Mouse (Mus musculus) retina, postnatal 1 day (tissue): Measurements from ENCODE around the gene Cpvl.

Experiments used
- DNase-seq: peaks from one replicate; pipeline ENCODE4 v3.0.0-alpha.2; 2012

Gene Cpvl

DNA sequence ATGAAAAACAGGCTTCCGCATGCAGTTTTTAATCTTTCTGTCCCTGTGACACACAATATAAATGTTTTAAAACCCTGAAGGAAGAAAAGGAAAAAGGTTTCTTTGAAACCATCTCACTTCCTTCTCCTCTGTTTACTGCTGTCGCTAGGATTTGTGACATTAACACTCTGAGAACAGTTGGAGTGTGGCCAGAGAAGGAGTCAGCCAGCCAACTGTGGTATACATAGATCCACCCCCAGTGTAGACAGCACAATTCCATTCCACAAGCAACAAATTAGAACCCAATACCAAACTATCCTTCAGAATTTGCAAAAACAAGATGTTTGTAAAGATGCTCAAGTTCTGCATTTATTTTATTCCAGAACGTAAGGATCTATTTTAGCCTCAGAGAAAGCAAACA is 6.7 kb downstream of the Cpvl start:
- DNase-seq = peak; percentile 64

DNA sequence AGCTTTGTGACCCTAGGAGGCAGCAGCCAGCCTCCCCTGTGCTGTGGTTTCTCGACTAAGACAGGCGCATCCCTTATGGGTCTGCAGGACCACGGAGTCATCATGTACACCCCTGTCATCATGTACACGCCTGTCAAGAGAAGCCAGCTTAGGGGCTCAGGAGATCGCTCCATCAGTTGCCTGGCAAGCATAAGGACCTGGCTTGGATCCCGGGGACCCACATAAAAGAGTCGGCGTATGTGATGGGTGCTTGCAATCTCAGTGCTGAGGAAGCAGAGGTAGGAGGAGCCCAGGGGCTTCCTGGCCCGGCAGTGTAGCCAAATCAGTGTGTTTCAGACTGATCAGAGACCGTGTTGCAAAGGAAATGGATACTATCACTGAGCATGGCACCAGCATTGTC is 9.4 kb downstream of the Cpvl start:
- no peak for DNase-seq

- no peak for DNase-seq
Measured at GRCm38 (mm10) chr6:53968550-53968949, 9.9 kb downstream of the Cpvl start.

GRCm38 (mm10) chr6:53966595-53966994 is 11.9 kb downstream of the Cpvl start:
- no peak for DNase-seq

DNA sequence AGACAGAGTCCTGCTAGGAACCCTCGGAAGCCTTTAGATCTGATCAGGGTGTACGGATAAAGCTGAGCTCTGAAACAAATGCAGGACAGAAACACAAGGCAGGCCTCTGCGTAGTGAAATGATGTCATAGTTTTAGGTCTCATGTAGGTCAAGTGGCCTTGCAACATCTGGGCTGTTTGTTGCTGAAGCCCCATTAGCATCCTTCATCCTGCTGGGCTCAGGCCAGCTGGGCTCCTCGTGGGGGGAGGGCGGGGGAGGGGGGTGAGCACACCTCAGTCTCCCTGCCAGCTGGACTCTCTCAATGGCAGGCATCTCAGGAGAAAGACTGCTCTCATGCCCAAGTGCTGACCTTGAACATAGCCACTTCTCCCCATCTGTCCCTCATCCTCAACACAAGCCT is 12.6 kb downstream of the Cpvl start:
- peak; percentile 55 for DNase-seq

DNA sequence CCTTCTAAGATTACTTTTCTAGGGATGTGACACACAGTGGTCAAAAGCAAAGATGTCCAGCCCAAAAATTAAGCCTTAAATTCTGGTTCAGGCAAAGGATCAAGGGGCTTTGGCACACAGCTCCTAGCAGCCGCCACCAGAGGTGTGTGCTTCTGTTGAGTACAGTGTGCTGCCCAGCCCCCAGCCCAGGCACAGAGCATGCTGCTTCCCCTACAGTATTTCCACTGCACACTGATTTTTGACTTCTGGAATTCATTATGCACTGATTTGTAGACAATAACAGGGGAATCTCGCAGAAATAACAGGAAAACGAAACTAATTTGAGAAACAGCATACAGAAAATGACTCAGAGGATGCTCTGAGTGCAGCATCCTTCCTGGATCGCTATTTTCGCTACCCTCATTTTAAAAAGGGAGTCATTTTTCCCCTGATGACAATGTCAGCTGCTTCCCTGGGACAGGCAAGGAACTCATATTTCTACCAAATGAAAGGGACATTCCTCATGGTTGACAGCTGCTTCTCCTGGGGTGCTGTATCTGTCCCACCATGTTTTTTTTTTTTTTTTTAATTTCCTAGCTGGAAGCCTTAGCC is 14.5 kb downstream of the Cpvl start:
- DNase-seq = no peak

GRCm38 (mm10) chr6:53962006-53962405 is 16.5 kb downstream of the Cpvl start:
- DNase-seq = no peak

GRCm38 (mm10) chr6:53959826-53960225 is 18.6 kb downstream of the Cpvl start:
- DNase-seq = no peak

DNA sequence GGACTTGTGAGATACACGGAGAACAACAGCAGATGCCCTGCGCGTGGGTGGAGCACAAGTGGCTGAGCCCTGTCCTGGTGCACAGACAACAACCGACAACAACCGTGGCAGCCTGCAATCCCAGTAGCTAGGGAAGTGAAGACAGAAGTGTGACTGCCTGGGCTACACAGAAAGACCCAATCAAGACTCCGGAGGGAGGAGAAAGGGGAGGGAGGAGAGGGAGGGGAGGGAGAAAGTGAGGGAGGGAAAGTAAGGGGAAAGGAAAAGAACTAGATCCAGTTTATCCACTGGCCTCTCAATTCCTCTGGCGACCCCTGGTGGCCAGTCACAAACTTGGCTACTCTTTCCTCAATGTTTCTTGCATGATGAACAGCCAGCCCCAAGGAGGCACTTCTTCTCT is 20.1 kb downstream of the Cpvl start:
- DNase-seq = peak; percentile 92

DNA sequence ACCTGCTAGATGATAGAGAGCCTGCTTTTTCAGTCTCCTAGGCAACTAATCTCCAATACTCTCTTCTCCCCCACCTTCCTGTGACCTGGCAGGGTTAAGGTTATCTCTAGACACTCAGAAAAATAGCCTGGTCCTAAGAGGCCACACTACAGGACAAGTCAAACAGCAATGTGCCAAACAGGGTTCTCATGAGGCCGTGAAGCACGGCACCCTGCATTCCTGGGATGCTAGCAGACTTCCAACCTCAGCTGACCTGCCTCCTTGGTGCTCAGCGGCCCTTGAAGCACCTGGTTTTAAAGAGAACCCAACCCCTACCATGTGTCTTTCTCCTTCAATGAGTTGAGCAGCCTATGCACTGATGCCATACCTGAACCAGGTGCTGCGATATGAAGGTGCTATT is 22.0 kb downstream of the Cpvl start:
- DNase-seq = no peak

DNA sequence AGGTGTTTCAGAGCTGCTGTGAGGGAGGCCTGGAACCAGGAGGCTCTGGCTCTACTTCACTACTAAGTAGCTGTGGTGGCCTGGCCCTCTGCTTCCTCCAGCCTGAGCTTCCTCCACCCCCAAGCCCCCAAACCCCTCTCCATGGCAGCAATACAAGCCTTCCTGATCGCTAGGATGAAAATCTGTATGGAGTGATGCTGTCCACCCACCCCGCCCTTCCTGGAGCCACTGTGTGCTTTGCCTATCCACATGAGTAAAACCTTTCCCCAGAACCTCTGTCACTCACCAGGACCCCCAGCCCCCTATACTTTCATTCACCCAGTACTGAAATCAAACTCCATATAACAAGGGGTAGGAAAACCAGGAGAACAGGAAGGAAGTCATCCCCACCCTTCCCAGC is 22.6 kb downstream of the Cpvl start:
- no peak for DNase-seq

DNA sequence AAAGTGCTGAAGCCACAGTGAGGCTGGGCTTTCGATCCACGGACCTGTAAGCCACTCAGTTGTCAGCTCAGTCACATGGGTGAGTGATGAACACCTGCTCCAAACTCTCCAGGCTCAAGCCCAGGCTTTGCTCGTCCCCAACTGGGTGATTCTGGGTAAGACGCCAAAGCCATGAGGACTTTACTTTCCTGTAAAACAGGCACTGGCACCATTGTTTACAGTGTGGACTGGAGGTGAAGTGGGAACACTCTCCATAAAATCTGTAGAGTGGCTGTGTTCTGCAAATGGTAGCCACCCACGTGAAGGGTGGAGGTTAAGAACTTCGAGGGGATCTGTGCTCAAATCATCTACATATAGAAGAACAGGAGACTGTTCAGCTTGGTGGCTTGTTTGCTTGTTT is 23.2 kb downstream of the Cpvl start:
- DNase-seq = no peak

GRCm38 (mm10) chr6:53954106-53954505 is 24.4 kb downstream of the Cpvl start:
- peak; percentile 62 for DNase-seq

DNA sequence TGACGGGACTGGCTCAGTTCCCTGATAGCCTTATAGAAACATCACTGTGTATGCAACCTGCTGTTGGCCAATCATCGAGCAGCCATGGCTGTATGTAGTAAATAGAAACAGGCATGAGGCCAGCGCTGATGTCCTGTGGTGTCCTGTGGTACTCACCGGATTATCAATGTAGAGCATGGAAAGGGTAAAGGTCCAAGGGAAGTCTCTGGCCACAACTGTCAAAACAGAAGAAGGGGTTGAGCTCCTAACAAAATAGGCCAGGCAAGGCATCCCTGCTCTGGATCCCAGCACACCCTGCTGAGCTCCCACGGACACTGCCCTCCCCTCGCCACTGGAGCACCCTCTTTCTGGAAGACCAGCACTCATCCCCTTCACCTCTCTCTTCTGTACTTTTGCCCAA is 25.1 kb downstream of the Cpvl start:
- DNase-seq = no peak

DNA sequence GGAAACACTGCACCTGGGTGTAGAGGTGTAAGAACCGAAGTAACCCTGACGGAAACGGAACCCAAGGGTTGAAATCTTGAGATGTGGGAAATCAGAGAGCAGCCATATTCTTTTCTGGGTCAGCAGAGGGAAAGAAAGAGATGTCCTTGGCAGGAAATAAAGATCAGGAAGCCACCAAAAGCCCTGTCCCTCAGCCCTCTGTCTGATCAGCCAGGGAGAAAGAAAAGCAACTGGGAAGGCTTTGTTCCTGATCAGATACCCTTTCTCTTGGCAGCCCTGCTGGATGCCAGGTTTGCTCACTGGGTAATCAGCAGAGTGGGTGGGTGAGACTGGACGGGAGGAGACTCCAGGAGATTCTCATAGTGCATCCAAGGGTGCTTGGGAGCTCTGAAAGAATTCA is 27.1 kb downstream of the Cpvl start:
- no peak for DNase-seq

DNA sequence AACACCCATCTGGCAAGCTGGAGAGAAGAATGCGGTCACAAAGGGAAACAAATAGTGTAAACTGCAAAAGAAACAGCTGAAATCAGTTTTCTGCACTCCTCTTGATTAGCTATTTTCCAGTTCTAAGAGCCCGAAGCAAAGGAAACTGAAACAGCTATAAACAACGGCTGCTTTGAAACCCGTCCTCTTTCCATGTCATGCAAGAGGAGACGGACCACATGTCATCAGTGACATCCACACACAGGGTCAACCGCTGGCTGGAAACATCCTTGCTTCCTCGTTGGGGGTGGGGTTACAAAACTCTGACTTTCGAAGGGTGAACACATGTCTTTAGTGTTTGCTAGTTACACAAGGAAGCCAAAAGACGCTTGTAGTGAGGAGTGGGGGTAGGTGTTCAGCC is 27.6 kb downstream of the Cpvl start:
- no peak for DNase-seq

- no peak for DNase-seq
Measured at GRCm38 (mm10) chr6:53948388-53949035, 30.0 kb downstream of the Cpvl start.

DNA sequence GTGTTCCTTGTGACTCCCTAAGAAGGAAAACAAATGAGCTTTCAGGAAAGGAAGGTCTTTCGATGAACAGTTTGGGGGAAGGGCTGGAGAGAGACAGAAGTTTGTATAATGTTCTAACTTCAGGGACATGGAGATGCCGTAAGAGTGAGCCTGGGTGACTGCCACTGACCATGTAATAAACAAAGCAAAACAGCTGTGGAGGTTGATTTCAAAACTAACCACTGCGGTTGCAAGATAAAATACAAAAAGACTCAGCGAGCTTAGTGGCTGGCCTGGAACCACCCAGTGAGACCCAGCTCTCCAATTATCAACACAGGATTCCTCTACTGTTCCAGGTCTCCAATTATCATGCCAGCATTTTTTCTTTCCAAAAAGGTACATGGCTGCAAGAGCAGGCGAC is 33.6 kb downstream of the Cpvl start:
- DNase-seq = no peak

GRCm38 (mm10) chr6:53944417-53944816 is 34.1 kb downstream of the Cpvl start:
- no peak for DNase-seq

DNA sequence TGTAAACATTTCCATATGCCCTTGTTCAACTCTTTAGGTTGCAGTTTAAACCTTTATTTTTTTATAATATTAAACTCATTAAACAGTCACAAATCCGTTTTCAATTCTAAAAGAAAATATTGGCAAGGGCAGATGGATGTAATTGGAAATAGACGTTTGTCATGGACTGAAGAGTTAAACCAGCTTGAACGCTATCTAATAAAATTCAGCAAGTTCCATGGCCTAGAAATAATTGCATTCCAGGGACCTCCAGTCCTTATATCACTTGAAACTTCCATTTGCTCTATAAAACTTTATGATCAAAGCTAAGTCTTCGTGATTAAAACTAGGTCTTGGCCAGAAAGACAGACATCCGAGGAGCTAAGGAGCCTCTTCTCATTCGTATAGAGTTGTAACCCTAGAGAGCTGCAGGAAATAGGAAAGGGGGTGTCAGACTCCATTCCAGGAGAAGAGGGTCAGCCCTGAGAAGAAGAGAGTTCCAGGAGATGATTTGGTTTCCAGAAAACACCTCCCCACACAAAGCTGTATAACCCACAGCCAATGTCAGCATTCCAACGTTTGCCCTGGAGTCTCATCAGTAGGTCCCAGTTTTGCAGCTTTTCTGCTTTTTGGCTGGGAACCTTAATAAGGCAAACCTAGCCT is 36.2 kb downstream of the Cpvl start:
- DNase-seq = no peak

DNA sequence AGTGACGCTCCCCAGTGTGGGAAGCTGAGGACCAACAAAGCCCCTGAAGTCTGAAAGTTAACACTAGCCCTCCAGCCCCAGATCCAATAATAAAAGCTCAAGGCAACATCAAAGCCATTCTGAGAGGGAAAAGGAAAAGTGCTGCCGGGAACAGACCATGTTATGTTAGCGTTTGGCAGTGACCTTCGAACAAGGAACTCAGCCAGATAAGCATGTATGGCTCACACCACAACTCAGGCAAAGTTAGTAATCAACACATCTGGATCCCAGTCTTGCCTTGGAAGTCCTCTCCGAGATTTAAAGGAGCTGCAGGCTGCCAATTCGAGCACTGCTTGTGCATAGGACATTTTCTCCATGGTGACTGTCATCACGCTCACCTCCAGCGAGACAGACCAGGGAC is 38.7 kb downstream of the Cpvl start:
- peak; percentile 40 for DNase-seq

DNA sequence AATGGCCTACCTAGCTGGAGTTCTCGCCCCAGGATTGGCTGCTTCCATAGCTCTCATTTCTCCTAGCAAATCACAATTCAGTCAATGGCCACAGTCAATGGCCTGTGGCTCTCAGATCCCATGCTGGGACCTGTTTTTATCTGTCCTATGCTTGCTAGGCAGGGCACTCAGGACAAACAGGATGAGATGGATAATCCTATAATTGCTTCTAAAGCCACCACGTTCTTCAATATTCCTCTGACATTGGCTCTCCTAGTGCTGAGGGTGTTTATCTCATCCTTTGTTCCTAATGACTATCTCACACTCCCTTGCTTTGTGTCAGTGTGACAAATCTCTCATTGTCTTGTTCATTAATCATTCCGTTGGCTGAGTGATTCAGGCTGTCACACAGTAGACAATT is 39.5 kb downstream of the Cpvl start:
- DNase-seq = peak; percentile 89

DNA sequence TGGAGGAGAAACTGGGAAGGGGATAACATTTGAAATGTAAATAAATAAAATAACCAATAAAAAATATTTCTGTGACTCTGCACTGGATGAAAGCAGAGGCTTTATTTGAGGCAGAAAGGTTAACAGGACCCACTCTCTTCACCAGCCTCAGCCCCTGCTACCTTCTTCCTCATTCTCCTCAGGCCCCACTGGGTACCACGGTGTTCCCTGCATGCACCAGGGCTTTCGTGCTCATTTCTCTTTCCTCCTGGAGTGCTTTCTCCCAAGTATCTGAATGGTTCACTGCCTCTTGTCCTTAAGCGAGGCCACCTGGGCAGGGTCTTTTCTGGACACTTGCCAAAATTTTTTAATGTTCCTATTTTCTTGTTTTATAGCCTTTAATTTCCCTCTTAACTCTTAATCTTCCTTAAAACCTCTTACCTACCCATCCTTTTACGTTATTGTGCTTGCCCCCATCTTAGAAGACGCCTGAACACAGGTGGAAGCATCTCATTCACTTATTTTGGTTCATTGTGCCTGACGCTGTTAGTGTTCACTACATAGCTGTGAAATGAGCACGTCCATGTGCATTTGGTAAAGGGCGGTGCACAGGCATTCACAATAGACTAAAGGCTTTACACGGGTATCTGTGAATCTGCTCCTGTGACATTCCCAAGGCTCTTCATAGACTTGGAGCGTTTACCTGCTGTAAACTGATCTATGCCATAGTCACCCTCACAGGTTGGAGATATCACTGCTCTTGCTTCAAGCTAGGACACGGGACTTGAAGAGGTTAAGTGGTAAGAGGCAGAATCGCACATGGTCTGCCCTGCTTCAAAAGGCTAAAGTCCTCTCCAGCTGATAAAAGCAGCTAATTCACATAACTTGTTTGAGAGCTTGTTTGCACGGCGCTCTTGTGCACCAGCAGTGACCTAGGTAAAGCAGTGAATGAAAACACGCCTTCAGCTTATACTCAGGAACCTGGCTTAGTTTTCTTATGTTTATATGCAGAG is 41.0 kb downstream of the Cpvl start:
- DNase-seq = no peak
